Mouse (Mus musculus): ENCODE data around the gene Ticam1.

DNA sequence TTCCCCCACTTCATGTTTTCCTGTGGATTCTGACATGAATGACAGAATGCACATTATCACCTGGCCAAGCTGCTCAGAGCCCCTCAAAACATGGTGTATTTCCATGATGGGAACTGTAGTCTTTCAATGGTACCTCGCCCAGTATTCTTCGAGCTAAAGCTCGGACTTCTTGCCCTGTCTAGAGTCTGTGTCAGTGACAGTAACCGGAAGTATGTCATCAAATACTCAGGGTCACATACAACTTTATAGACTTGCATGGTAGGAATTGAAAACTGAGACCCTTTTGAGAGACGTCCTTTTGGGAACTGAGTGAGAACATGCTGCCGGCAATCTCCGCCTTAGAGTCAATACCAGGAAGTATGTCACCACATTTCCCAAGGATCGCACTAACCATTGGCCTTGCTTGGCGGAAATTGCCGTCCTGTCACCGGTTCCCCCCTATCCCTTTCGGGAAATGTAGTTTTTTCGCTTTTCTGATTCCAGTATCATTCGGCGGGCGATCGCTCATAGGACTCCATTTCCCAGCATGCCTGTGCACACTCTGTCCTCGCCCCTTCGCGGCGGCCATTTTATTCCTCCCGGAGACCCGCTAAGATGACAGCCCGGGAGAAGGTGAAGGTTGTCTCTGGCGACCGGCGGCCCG, 20.2 kb downstream of the Ticam1 start, which contains the start of gene Fem1a:
- no peak for TF ChIP-seq CTCF (IDR thresholded peaks at IDR 0.05; ENCODE audit: low read depth, low read length)
- TF ChIP-seq POLR2A (IDR thresholded peaks at IDR 0.05; ENCODE audit: insufficient read depth, low read length): peak; percentile 33

Data from ES-Bruce4 (cell line).